Mouse (Mus musculus) heart, embryonic 11.5 days (tissue): ENCODE results near the gene Sppl2b. TPM values are rescaled to one million over a fixed set of nuclear protein-coding genes. Genes with fewer than 3 reads are reported as not detected.

Experiments
- ATAC-seq: fragments of 200-750 bp; cut with Nextera tagmentation; replicated peaks from 2 replicates; pipeline ENCODE4 v1.8.0; 2017; ENCODE audit warnings: moderate library complexity; ENCODE audit not compliant: insufficient number of reproducible peaks, low FRiP score, low TSS enrichment
- H3K27ac ChIP-seq: fragments of 300-500 bp; sonication (generic); 2 replicates; pipeline ENCODE4 v1.5.1; 2014; ENCODE audit warnings: mild to moderate bottlenecking, low read depth, low read length
- H3K27me3 ChIP-seq: fragments of 300-500 bp; sonication (generic); 2 replicates; pipeline ENCODE4 v1.6.1; 2014; ENCODE audit warnings: mild to moderate bottlenecking, low read length, mixed read lengths; ENCODE audit not compliant: control insufficient read depth, insufficient read depth
- H3K36me3 ChIP-seq: fragments of 300-500 bp; sonication (generic); 2 replicates; pipeline ENCODE4 v1.6.1; 2014; ENCODE audit warnings: mild to moderate bottlenecking, low read length, moderate library complexity, mixed read lengths; ENCODE audit not compliant: control insufficient read depth, insufficient read depth
- H3K4me1 ChIP-seq: fragments of 300-500 bp; sonication (generic); 2 replicates; pipeline ENCODE4 v1.6.1; 2014; ENCODE audit warnings: low read length; ENCODE audit not compliant: control insufficient read depth, insufficient read depth
- H3K4me2 ChIP-seq: fragments of 300-500 bp; sonication (generic); 2 replicates; pipeline ENCODE4 v1.6.1; 2014; ENCODE audit warnings: mild to moderate bottlenecking, moderate library complexity
- H3K4me3 ChIP-seq: fragments of 300-500 bp; sonication (generic); 2 replicates; pipeline ENCODE4 v1.5.1; 2014; ENCODE audit warnings: low read depth, low read length
- H3K9ac ChIP-seq: fragments of 300-500 bp; sonication (generic); 2 replicates; pipeline ENCODE4 v1.6.1; 2014; ENCODE audit warnings: mild to moderate bottlenecking, low read depth, low read length, moderate library complexity
- H3K9me3 ChIP-seq: fragments of 300-500 bp; sonication (generic); replicated peaks from 2 replicates; pipeline ENCODE4 v1.6.1; 2016; ENCODE audit warnings: low read length; ENCODE audit not compliant: control insufficient read depth
- WGBS: fragments of 180-500 bp; shearing (Covaris S2); extraction: QIAGEN DNeasy Blood & Tissue Kit; methylation state at CpG from one replicate; pipeline ENCODE4 v1.1.7; 2014; ENCODE audit not compliant: insufficient replicate concordance; 5-methylcytosine and 5-hydroxymethylcytosine counted together
- polyA plus RNA-seq: library from polyadenylated mRNA; unstranded; fragments of >200 nt; fragmentation: Nextera tagmentation; extraction: Ambion mirVana; gene quantifications from 2 replicates; pipeline ENCODE4 v1.2.1, GENCODE M21; 2014

Gene Sppl2b
- polyA plus RNA-seq, 1 experiment from 2014 or later: 26.3 TPM

DNA sequence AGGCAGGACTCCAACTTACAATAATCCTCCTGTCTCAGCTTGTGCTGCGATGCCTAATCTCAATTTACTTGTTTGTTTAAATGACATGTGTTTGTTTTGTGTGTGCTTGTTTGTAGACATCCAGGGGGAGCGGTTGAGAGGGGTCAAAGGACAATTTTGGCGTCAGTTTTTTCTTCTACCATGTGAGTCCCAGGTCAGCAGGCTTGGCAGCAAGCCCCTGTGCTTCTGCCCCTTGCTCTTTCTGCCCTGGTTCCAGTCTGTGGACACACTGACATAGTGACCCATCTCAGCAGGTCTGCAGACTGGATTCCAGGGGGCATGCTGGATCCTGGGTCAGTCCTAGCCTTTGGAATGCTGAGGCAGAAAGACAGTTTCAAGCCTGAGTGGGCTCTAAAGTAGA is 35.7 kb upstream of the Sppl2b start:
- Histone ChIP-seq H3K36me3 (no peaks in the 10 kb centered on the region), H3K4me3 (no peak overlapping the region), H3K27me3 (no peaks in the 10 kb centered on the region), H3K9ac (no peak overlapping the region; the same call in 1 of the 2 replicates), H3K4me2 (no peak overlapping the region), H3K27ac (no peak overlapping the region), H3K4me1 (no peaks in the 10 kb centered on the region), H3K9me3 (no peaks in the 10 kb centered on the region)
- no peak for ATAC-seq
- WGBS: 51% methylated on average over 3 of the region's 3 CpGs

DNA sequence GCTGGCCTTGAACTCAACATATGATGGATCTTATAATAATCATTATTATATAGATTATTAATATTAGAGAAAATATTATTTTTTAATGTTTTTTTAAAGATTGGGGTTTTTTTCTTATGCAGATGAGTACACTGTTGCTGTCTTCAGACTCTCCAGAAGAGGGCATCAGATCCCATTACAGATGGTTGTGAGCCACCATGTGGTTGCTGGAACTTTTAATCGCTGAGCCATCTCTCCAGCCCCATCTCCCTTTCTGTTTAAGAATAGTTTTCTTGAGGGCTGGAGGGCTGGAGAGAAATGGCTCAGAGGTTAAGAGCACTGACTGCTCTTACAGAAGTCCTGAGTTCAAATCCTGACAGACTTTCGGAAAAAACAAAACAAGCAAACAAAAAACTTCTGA is 33.1 kb upstream of the Sppl2b start:
- 40% methylated on average over 2 of the region's 2 CpGs for WGBS
- no peak overlapping the region for H3K4me3 ChIP-seq
- no peak overlapping the region for H3K9ac ChIP-seq
- no peaks in the 10 kb centered on the region for H3K4me1 ChIP-seq
- no peak for ATAC-seq
- no peaks in the 10 kb centered on the region for H3K9me3 ChIP-seq
- no peak overlapping the region for H3K27ac ChIP-seq
- H3K27me3 ChIP-seq: no peaks in the 10 kb centered on the region
- H3K36me3 ChIP-seq: no peaks in the 10 kb centered on the region
- H3K4me2 ChIP-seq: no peak overlapping the region

DNA sequence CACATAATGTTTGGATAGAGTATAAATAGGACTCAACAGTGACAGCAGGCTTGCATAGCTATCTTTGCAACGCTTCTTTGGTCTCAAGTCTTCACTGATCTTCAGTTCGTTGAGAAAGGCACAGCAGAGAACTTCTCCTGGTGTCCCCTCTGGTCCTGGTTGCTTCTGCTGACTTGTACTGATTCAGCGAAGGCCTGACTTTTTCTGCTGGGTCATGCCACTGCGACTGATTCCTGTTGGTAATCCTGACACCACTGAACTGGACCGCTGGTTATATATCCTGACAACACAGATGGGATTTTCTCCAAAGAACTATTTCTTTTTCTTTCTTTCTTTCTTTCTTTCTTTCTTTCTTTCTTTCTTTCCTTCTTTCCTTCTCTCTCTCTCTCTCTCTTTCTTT is 32.5 kb upstream of the Sppl2b start:
- Histone ChIP-seq H3K9ac (no peak overlapping the region), H3K36me3 (no peaks in the 10 kb centered on the region), H3K4me2 (no peak overlapping the region), H3K9me3 (no peaks in the 10 kb centered on the region), H3K27me3 (no peaks in the 10 kb centered on the region), H3K4me1 (peaks cover 1% of the 10 kb centered on the region), H3K27ac (no peak overlapping the region), H3K4me3 (no peak overlapping the region)
- WGBS: 78% methylated on average over 5 of the region's 5 CpGs
- no peak for ATAC-seq

GRCm38 (mm10) chr10:80823316-80823715 is 31.8 kb upstream of the Sppl2b start:
- H3K4me1 ChIP-seq: peaks cover 8% of the 10 kb centered on the region
- no peaks in the 10 kb centered on the region for H3K9me3 ChIP-seq
- no peak overlapping the region for H3K27ac ChIP-seq
- H3K4me2 ChIP-seq: no peak overlapping the region
- no peak overlapping the region for H3K9ac ChIP-seq
- H3K36me3 ChIP-seq: no peaks in the 10 kb centered on the region
- no peak for ATAC-seq
- no peaks in the 10 kb centered on the region for H3K27me3 ChIP-seq
- H3K4me3 ChIP-seq: no peak overlapping the region
- 87% methylated on average over 1 of the region's 1 CpGs for whole genome bisulfite sequencing

DNA sequence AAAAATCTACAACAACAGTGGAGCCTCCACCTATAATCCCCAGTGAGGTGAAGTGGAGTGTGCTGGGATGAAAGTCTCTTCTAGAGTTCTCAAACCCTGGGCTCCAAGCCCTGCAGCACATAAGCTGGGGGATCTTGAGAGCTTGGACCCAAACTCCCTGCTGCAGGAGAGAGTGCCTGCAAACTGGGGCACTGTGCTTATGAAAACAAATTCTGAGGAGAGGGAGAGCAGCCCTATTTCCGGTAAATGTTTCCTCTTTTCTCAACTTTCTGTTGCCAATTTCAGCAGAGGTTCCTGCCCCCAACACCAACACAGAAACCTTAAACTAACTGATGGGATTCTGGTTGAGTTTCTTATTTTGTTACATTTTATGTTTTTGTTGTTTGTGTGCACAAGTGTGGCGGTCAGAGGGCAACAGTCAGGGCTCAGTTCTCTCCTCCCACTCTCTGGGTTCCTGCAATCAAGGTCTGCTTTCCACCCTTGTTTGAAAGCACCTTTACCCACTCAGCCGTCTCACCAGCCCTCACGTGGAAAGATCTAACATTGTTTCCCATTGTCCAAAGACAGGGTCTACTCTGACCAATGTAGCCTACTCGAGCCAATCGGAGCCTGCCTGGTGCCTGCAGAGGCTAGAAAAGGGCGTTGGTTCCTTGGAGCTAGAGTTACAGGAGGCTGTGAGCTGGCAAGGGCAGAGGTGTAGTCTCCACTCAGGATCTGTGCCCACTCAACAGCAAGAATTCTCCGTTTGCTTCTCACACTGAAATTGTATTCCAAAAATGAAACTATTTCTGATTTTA is 31.0 kb upstream of the Sppl2b start:
- no peaks in the 10 kb centered on the region for H3K27me3 ChIP-seq
- no peaks in the 10 kb centered on the region for H3K9me3 ChIP-seq
- H3K27ac ChIP-seq: peak overlapping the region; percentile 15; the same call in 1 of the 2 replicates
- 59% methylated on average over 8 of the region's 8 CpGs for WGBS
- H3K9ac ChIP-seq: no peak overlapping the region
- H3K4me2 ChIP-seq: no peak overlapping the region
- peaks cover 8% of the 10 kb centered on the region for H3K4me1 ChIP-seq
- no peak for ATAC-seq
- no peak overlapping the region for H3K4me3 ChIP-seq
- no peaks in the 10 kb centered on the region; the same call in 1 of the 2 replicates for H3K36me3 ChIP-seq

DNA sequence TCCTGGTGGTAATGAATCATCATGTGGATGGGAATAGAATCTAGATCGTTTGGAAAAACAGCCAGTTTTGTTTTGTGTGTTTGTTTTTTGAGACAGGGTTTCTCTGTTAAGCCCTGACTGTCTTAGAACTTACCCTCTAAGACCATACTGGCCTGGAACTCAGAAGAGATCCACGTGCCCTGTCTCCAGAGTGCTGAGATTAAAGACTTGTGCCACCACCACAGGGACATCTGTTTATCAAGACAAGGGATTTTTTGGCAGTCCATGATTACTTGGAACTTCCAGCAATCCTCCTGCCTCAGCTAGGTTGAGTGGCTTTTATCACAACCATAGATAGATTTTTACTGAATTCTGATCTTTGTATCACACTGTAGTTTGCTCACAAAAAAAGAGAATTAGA is 30.2 kb upstream of the Sppl2b start:
- no peak for ATAC-seq
- 60% methylated on average over 2 of the region's 2 CpGs for WGBS
- H3K4me1 ChIP-seq: peaks cover 15% of the 10 kb centered on the region
- H3K27me3 ChIP-seq: no peaks in the 10 kb centered on the region
- no peak overlapping the region for H3K27ac ChIP-seq
- H3K4me3 ChIP-seq: no peak overlapping the region
- H3K9ac ChIP-seq: no peak overlapping the region
- H3K9me3 ChIP-seq: no peaks in the 10 kb centered on the region
- no peak overlapping the region for H3K4me2 ChIP-seq
- H3K36me3 ChIP-seq: peaks cover 7% of the 10 kb centered on the region

DNA sequence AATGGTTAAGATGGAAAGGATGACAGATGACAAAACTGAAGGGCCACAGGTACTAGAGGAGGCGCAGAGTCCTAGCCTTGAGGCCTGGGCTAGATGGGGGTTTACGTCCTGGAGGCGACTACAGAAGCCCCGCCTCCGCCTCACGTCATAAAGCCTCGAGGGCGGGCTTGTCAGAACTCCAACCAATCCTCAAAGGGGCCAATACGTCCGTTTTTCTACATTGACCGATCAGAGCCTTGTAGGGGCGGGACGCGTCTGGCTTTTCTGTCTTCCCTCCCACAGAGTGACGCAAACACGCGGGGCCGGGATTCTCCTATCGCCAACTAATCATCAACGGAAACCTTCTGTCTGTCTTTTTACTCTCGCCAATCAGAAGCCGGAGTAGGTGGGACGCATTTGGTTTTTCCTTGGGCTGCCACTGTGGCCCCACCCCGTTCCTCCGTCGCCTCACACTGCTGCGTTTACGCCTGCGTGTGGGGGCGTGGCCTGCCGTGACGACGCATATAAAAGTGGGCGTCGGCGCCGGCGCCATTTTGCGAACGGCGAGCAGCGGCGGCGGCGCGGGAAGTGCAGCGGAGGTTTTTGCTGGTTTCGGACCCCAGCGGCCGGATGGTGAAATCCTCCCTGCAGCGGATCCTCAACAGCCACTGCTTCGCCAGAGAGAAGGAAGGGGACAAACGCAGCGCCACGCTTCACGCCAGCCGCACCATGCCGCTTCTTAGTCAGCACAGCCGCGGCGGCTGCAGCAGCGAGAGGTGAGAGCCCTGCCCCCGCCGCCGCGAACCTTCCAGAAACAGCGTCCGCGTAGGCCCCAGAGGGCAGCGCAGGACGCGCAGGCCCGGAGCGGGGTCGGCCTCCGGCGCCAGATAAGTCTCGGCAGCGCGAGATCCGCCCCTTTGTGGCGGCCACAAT is 28.7 kb upstream of the Sppl2b start, which contains the start of gene Oaz1:
Oaz1 (plus strand) TSS at position 506 of the 912 bp plus-strand sequence.
- under 1% methylated on average over 77 of the region's 82 CpGs for WGBS
- Histone ChIP-seq H3K36me3 (peaks cover 7% of the 10 kb centered on the region), H3K27me3 (no peaks in the 10 kb centered on the region), H3K4me1 (peaks cover 29% of the 10 kb centered on the region), H3K4me2 (peak within 1 kb of the TSS; percentile 99), H3K9ac (peak within 1 kb of the TSS; percentile 90), H3K4me3 (peak within 1 kb of the TSS; percentile 76), H3K9me3 (no peaks in the 10 kb centered on the region), H3K27ac (peak within 1 kb of the TSS; percentile 94)
- peak; percentile 94 for ATAC-seq

DNA sequence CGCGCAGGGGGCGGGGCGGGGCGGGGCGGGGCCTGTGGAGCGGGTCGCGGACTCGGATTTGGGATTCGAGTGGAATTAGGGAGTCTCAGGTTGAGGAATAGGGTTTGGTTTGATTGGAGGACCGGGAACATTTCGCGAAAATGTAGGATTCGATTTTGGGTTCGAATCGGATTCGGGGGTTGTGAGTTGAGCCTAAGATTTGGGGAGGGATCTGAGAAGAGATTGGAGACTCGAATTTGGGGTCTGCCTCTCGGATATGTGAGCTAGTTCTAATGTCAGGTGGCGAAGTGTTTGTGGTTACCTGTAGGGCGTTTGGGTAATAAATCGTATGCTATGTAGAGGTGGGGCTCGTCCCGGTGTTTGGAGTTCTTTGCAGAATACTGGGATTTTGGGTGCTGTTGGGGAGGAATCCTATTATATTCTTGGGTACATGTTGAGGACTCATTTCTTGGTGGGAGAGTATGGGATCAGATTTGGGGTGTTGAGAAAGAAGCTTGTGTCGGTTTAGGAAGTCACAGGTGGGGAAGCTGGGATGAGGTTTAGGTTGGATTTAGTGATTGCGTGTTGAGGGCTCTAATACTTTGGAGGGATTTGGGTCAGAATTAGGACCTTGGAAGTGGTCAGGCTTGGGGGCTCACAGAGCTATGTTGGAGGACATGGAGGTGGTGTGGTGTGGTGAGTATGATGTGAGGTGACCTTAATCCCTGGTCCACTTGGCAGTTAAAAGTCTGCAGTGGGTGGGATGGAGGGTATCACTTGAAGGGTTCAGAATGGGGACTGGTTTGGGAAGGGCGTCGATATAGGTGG is 27.8 kb upstream of the Sppl2b start:
- Histone ChIP-seq H3K27me3 (no peaks in the 10 kb centered on the region), H3K27ac (peak overlapping the region; percentile 94), H3K9me3 (no peaks in the 10 kb centered on the region), H3K9ac (peak overlapping the region; percentile 90), H3K4me1 (peaks cover 30% of the 10 kb centered on the region), H3K36me3 (peaks cover 7% of the 10 kb centered on the region), H3K4me3 (peak overlapping the region; percentile 76), H3K4me2 (peak overlapping the region; percentile 99)
- no peak for ATAC-seq
- WGBS: 8% methylated on average over 29 of the region's 29 CpGs
